Mouse (Mus musculus): Measurements from ENCODE around the gene Otulinl.

Otulinl gene

DNA sequence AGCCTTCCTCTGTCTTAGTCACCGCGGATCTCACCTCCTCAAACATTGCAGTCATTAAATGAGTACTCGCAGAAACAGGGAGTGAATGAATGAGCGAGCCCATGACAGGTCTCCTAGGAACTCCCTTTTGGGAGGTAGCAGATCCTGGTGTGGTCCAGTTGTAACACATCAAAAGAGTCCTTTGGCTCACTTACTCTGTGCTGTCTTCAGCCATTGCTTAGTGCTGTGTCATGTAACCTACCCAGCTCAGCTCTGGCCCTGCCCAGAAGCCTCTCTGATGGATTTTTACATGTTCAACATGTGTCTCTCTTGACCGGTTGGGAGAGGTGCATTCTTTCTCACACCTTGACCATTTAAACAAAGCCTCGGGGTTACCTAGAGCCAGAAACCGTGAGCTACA, 9.8 kb upstream of the Otulinl start:
- peaks cover under 1% of the 10 kb centered on the region; the same call in 1 of the 2 replicates for H3K27me3 ChIP-seq (ENCODE audit: insufficient read depth, low read length)
- TF ChIP-seq CTCF (conservative IDR thresholded peaks at IDR 0.05; ENCODE audit: low read length) (no peak), POU5F1 (IDR thresholded peaks at IDR 0.05; ENCODE audit: borderline replicate concordance, low read length) (no peak), NANOG (IDR thresholded peaks at IDR 0.05; ENCODE audit: borderline replicate concordance, low read length) (no peak)
- no peaks in the 10 kb centered on the region for H3K4me1 ChIP-seq (replicated peaks; ENCODE audit: low read depth, low read length)
- H3K36me3 ChIP-seq (ENCODE audit: insufficient read depth, low read length), result no peaks in the 10 kb centered on the region
- no peak overlapping the region for H3K4me3 ChIP-seq (replicated peaks; ENCODE audit: low read length)
- H3K9me3 ChIP-seq (ENCODE audit: low read length), result peaks cover under 1% of the 10 kb centered on the region; the same call in 1 of the 2 replicates

- no peak for TF ChIP-seq NANOG (IDR thresholded peaks at IDR 0.05; ENCODE audit: borderline replicate concordance, low read length)
- no peak for TF ChIP-seq CTCF (conservative IDR thresholded peaks at IDR 0.05; ENCODE audit: low read length)
- no peak for TF ChIP-seq POU5F1 (IDR thresholded peaks at IDR 0.05; ENCODE audit: borderline replicate concordance, low read length)
- H3K27me3 ChIP-seq (ENCODE audit: insufficient read depth, low read length), result peaks cover 15% of the 10 kb centered on the region
- H3K36me3 ChIP-seq (ENCODE audit: insufficient read depth, low read length), result no peaks in the 10 kb centered on the region
- no peak overlapping the region for H3K4me3 ChIP-seq (replicated peaks; ENCODE audit: low read length)
- no peaks in the 10 kb centered on the region for H3K4me1 ChIP-seq (replicated peaks; ENCODE audit: low read depth, low read length)
- H3K9me3 ChIP-seq (ENCODE audit: low read length), result peaks cover 6% of the 10 kb centered on the region; the same call in 1 of the 2 replicates
Measured at GRCm38 (mm10) chr15:27688041-27688651, 6.8 kb upstream of the Otulinl start.

- Histone ChIP-seq H3K4me3 (replicated peaks; ENCODE audit: low read length) (no peak overlapping the region), H3K9me3 (ENCODE audit: low read length) (peaks cover 6% of the 10 kb centered on the region; the same call in 1 of the 2 replicates), H3K36me3 (ENCODE audit: insufficient read depth, low read length) (no peaks in the 10 kb centered on the region), H3K4me1 (replicated peaks; ENCODE audit: low read depth, low read length) (peaks cover 8% of the 10 kb centered on the region), H3K27me3 (ENCODE audit: insufficient read depth, low read length) (peaks cover 40% of the 10 kb centered on the region)
- TF ChIP-seq CTCF (conservative IDR thresholded peaks at IDR 0.05; ENCODE audit: low read length) (no peak), POU5F1 (IDR thresholded peaks at IDR 0.05; ENCODE audit: borderline replicate concordance, low read length) (no peak), NANOG (IDR thresholded peaks at IDR 0.05; ENCODE audit: borderline replicate concordance, low read length) (no peak)
Measured at GRCm38 (mm10) chr15:27684813-27685212, 3.4 kb upstream of the Otulinl start.

GRCm38 (mm10) chr15:27683206-27683605, 1.8 kb upstream of the Otulinl start:
- H3K36me3 ChIP-seq (ENCODE audit: insufficient read depth, low read length), result no peaks in the 10 kb centered on the region
- peaks cover 8% of the 10 kb centered on the region for H3K4me1 ChIP-seq (replicated peaks; ENCODE audit: low read depth, low read length)
- TF ChIP-seq POU5F1 (IDR thresholded peaks at IDR 0.05; ENCODE audit: borderline replicate concordance, low read length) (no peak), NANOG (IDR thresholded peaks at IDR 0.05; ENCODE audit: borderline replicate concordance, low read length) (no peak), CTCF (conservative IDR thresholded peaks at IDR 0.05; ENCODE audit: low read length) (no peak)
- no peak overlapping the region for H3K4me3 ChIP-seq (replicated peaks; ENCODE audit: low read length)
- H3K9me3 ChIP-seq (ENCODE audit: low read length), result peaks cover 6% of the 10 kb centered on the region; the same call in 1 of the 2 replicates
- H3K27me3 ChIP-seq (ENCODE audit: insufficient read depth, low read length), result peaks cover 52% of the 10 kb centered on the region

GRCm38 (mm10) chr15:27682619-27683018, 1.2 kb upstream of the Otulinl start:
- Histone ChIP-seq H3K4me3 (replicated peaks; ENCODE audit: low read length) (no peak overlapping the region), H3K36me3 (ENCODE audit: insufficient read depth, low read length) (no peaks in the 10 kb centered on the region), H3K4me1 (replicated peaks; ENCODE audit: low read depth, low read length) (peaks cover 8% of the 10 kb centered on the region), H3K9me3 (ENCODE audit: low read length) (peaks cover 6% of the 10 kb centered on the region; the same call in 1 of the 2 replicates), H3K27me3 (ENCODE audit: insufficient read depth, low read length) (peaks cover 56% of the 10 kb centered on the region)
- TF ChIP-seq NANOG (IDR thresholded peaks at IDR 0.05; ENCODE audit: borderline replicate concordance, low read length), result no peak
- no peak for TF ChIP-seq POU5F1 (IDR thresholded peaks at IDR 0.05; ENCODE audit: borderline replicate concordance, low read length)
- no peak for TF ChIP-seq CTCF (conservative IDR thresholded peaks at IDR 0.05; ENCODE audit: low read length)

DNA sequence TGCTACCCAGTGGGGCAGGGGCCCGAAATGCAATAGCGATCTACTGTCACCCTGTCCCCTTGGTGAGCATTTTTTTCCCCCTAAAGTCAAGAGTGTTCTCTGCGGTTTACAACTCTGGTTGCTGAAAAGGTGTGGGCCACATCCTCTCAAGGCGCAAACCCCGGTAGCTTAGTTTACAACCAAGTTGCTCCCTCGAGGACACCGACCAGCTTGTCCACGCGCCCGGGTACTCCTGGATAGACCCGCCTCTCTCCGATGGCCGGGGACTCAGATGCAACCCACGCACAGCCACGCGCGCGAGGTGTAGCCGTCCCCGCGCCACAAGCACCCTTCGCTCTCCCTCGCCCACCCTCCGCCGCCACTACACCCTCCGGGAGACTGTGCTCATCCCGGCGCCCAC, 382 bp downstream of the Otulinl start:
- Histone ChIP-seq H3K4me1 (replicated peaks; ENCODE audit: low read depth, low read length) (peaks cover 8% of the 10 kb centered on the region), H3K27me3 (ENCODE audit: insufficient read depth, low read length) (peaks cover 64% of the 10 kb centered on the region), H3K4me3 (replicated peaks; ENCODE audit: low read length) (peak overlapping the region; percentile 83), H3K36me3 (ENCODE audit: insufficient read depth, low read length) (no peaks in the 10 kb centered on the region), H3K9me3 (ENCODE audit: low read length) (peaks cover 3% of the 10 kb centered on the region; the same call in 1 of the 2 replicates)
- TF ChIP-seq NANOG (IDR thresholded peaks at IDR 0.05; ENCODE audit: borderline replicate concordance, low read length) (no peak), CTCF (conservative IDR thresholded peaks at IDR 0.05; ENCODE audit: low read length) (no peak), POU5F1 (IDR thresholded peaks at IDR 0.05; ENCODE audit: borderline replicate concordance, low read length) (no peak)

- Histone ChIP-seq H3K4me1 (replicated peaks; ENCODE audit: low read depth, low read length) (peaks cover 8% of the 10 kb centered on the region), H3K9me3 (ENCODE audit: low read length) (no peaks in the 10 kb centered on the region), H3K4me3 (replicated peaks; ENCODE audit: low read length) (no peak overlapping the region), H3K36me3 (ENCODE audit: insufficient read depth, low read length) (no peaks in the 10 kb centered on the region), H3K27me3 (ENCODE audit: insufficient read depth, low read length) (peaks cover 66% of the 10 kb centered on the region)
- TF ChIP-seq NANOG (IDR thresholded peaks at IDR 0.05; ENCODE audit: borderline replicate concordance, low read length) (no peak), POU5F1 (IDR thresholded peaks at IDR 0.05; ENCODE audit: borderline replicate concordance, low read length) (no peak), CTCF (conservative IDR thresholded peaks at IDR 0.05; ENCODE audit: low read length) (no peak)
Measured at GRCm38 (mm10) chr15:27678511-27678910, 2.9 kb downstream of the Otulinl start.

DNA sequence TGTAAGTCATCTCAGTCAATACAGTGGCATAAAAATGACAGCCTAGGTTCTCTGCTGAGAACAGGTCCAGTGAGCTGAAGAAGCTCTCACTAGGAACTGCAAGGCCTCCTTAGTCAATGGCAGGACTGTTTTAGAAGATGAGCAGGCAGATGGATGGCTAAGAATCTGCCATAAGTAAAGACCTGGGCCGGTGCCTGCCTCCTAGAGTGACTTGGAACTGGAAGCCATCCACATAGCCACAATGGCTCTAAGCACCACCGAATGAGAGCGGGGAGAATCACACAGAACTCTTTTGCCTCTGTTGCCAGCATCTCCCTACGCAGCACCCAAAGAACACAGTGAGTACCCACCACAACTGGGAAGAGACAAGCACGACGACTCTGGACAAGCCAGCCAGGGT, 3.6 kb downstream of the Otulinl start:
- TF ChIP-seq CTCF (conservative IDR thresholded peaks at IDR 0.05; ENCODE audit: low read length), result no peak
- no peak for TF ChIP-seq NANOG (IDR thresholded peaks at IDR 0.05; ENCODE audit: borderline replicate concordance, low read length)
- TF ChIP-seq POU5F1 (IDR thresholded peaks at IDR 0.05; ENCODE audit: borderline replicate concordance, low read length), result no peak
- Histone ChIP-seq H3K4me1 (replicated peaks; ENCODE audit: low read depth, low read length) (peaks cover 8% of the 10 kb centered on the region), H3K4me3 (replicated peaks; ENCODE audit: low read length) (no peak overlapping the region), H3K27me3 (ENCODE audit: insufficient read depth, low read length) (peaks cover 59% of the 10 kb centered on the region), H3K36me3 (ENCODE audit: insufficient read depth, low read length) (no peaks in the 10 kb centered on the region), H3K9me3 (ENCODE audit: low read length) (no peaks in the 10 kb centered on the region)

All from E14TG2a.4 (cell line).